Mouse (Mus musculus) embryonic facial prominence, embryonic 12.5 days (tissue): ENCODE data around the gene Zmiz1. TPM values are rescaled to one million over a fixed set of nuclear protein-coding genes. Genes with fewer than 3 reads are reported as not detected.
A peak's percentile ranks its signal among the peaks of the same experiment; 100 is the strongest.

Experiments used
- ATAC-seq: fragments of 200-750 bp; cut with Nextera tagmentation; 2 replicates; pipeline ENCODE4 v1.8.0; 2017; ENCODE audit not compliant: insufficient number of reproducible peaks, insufficient read depth, low FRiP score, low TSS enrichment
- H3K27ac ChIP-seq: fragments of 300-500 bp; sonication (generic); 2 replicates; pipeline ENCODE4 v1.5.1; 2016; ENCODE audit warnings: mild to moderate bottlenecking
- H3K27me3 ChIP-seq: fragments of 300-500 bp; sonication (generic); 2 replicates; pipeline ENCODE4 v1.6.1; 2016; ENCODE audit warnings: mild to moderate bottlenecking, moderate library complexity
- H3K36me3 ChIP-seq: fragments of 300-500 bp; sonication (generic); 2 replicates; pipeline ENCODE4 v1.6.1; 2016; ENCODE audit warnings: mild to moderate bottlenecking
- H3K4me1 ChIP-seq: fragments of 300-500 bp; sonication (generic); 2 replicates; pipeline ENCODE4 v1.6.1; 2016
- H3K4me2 ChIP-seq: fragments of 300-500 bp; sonication (generic); replicated peaks from 2 replicates; pipeline ENCODE4 v1.6.1; 2016; ENCODE audit warnings: mild to moderate bottlenecking, moderate library complexity
- H3K4me3 ChIP-seq: fragments of 300-500 bp; sonication (generic); 2 replicates; pipeline ENCODE4 v1.5.1; 2016; ENCODE audit warnings: mild to moderate bottlenecking
- H3K9ac ChIP-seq: fragments of 300-500 bp; sonication (generic); 2 replicates; pipeline ENCODE4 v1.6.1; 2016; ENCODE audit warnings: mild to moderate bottlenecking, moderate library complexity
- H3K9me3 ChIP-seq: fragments of 300-500 bp; sonication (generic); 2 replicates; pipeline ENCODE4 v1.6.1; 2016; ENCODE audit warnings: mild to moderate bottlenecking, moderate library complexity
- WGBS: fragments of 180-500 bp; shearing (Covaris S2); methylation state at CpG from one replicate; pipeline ENCODE4 v1.1.7; 2016; 5-methylcytosine and 5-hydroxymethylcytosine counted together
- polyA plus RNA-seq: library from polyadenylated mRNA; unstranded; fragments of >200 nt; fragmentation: Nextera tagmentation; extraction: Ambion mirVana; gene quantifications from 2 replicates; pipeline ENCODE4 v1.2.1, GENCODE M21; 2016

The Zmiz1 gene
- polyA plus RNA-seq, 1 experiment from 2014 or later, result 43.8 TPM

DNA sequence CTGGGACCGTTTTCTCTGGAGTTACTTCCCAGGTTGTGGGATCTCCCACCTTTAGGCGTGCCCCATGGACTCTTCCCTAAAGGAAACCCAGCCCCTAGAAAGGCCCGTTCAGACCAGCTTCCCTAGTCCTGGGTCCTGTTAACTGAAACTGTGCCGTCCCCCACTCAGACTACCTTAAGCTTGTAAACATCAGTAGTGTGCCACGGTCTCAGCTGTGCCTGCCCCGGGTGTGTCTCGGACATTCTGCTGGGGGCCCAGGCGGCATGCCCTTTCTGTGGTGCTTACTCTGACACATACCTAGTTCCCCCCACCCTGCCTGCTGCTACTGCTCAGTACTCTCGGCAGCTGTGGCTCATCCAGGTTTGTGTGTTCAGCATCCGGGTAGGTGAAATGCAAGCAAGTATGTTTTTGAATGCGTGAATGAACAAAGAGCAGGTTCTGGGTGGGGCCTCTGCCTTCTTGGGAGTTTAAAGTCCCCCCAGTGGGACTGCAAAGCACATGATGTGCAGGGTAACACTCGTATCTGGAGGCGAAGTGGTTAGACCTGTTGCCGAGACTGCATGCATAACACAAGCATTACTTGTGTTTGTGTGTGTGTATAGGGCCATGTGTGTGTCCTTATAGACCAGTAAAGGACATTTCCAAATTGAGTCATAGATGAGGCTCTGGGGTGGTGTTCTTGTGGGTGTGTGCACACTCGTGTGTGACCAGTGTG lies 157.2 kb downstream of the Zmiz1 start:
- peaks cover 33% of the 10 kb centered on the region for H3K4me1 ChIP-seq
- no peak overlapping the region for H3K9ac ChIP-seq

DNA sequence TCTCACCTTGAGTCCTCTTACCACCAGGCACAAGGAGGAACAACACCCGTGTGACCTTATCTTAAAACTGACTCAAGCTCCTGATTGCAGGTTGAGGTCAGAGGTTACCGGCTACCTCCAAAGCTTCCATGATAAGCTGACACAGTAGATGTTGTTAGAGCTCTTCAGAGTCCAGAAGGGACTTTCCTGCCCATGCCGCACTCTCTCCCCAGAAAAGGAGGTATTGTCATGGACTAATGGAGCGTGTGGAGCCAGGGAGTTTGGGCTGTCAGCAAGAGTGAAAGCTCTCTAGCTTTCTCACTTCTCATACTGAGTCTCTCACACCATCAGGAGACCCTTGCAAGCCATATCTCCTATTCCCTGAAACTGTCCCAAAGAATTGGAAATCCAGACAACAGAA lies 158.3 kb downstream of the Zmiz1 start:
- WGBS, result 70% methylated on average over 4 of the region's 4 CpGs
- Histone ChIP-seq H3K4me1 (peaks cover 26% of the 10 kb centered on the region), H3K4me2 (no peak overlapping the region), H3K9ac (no peak overlapping the region), H3K27me3 (no peaks in the 10 kb centered on the region), H3K27ac (no peak overlapping the region), H3K9me3 (no peaks in the 10 kb centered on the region), H3K36me3 (peaks cover 30% of the 10 kb centered on the region), H3K4me3 (no peak overlapping the region)
- ATAC-seq, result no peak

More for the DNA sequence above, 157.2 kb downstream of the Zmiz1 start:
- 84% methylated on average over 15 of the region's 15 CpGs for WGBS
- Histone ChIP-seq H3K36me3 (peaks cover 26% of the 10 kb centered on the region), H3K27me3 (no peaks in the 10 kb centered on the region), H3K9me3 (no peaks in the 10 kb centered on the region), H3K27ac (no peak overlapping the region), H3K4me3 (no peak overlapping the region), H3K4me2 (no peak overlapping the region)
- no peak for ATAC-seq

DNA sequence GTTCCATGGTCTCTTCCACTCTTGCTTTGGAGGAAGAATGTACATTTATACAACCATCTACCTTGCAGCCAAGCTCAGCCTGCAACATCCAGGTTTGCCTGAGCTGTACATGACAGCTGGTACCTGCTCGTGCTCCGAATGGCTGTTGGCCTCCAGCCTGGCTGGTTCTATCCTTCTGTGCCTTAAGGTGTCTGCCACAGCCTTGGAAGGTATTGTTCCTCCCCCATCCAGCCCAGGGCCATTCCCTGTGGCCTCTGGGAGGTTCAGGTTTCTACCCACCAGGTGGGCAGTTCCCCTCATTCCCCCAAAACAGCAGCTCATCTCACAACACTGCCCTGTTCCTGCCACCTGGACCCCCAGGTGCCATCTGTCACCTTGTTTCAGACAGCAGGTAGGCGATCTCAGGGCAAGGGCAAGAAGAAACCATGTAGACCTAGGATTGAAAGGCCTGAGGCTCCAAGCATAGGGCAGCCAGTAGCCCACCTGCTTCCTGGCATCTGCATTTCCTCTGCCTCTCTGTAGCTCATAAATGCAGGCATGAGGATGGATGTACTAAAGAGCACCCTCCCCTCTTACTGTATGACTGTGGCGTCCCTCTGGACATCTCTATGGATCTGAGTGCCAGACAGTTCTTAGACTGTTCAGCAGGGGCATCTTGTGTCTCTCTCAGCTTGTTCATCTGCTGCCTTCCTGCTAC lies 160.2 kb downstream of the Zmiz1 start:
- 84% methylated on average over 4 of the region's 4 CpGs for WGBS
- H3K4me1 ChIP-seq, result peaks cover 32% of the 10 kb centered on the region

DNA sequence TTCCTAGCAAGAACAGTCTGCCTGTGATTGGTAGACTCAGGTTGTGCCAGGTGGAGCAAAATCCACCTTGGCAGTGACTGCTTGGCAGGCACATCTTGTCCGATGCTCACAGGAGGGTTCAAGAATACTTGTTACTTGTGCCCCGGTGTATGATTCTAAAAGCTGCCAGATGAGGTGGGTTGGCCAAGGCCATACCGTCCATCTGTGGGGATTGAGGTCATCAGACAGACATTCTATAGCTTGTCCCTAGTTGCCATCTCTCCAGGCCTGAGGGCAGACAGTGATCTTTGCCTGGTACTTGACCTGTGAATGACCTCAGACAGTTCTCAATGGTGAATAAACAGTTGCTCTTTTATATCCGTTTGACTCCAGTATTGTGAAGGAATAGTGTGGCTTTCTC lies 161.8 kb downstream of the Zmiz1 start:
- Histone ChIP-seq H3K4me2 (no peak overlapping the region), H3K36me3 (peaks cover 51% of the 10 kb centered on the region), H3K4me1 (peaks cover 33% of the 10 kb centered on the region), H3K9ac (no peak overlapping the region), H3K27ac (no peak overlapping the region), H3K9me3 (no peaks in the 10 kb centered on the region), H3K27me3 (no peaks in the 10 kb centered on the region), H3K4me3 (no peak overlapping the region)
- 41% methylated on average over 4 of the region's 4 CpGs for WGBS
- no peak for ATAC-seq

More for the DNA sequence above, 160.2 kb downstream of the Zmiz1 start:
- no peak overlapping the region for H3K4me3 ChIP-seq
- H3K4me2 ChIP-seq, result no peak overlapping the region
- H3K27ac ChIP-seq, result no peak overlapping the region
- H3K9me3 ChIP-seq, result no peaks in the 10 kb centered on the region
- H3K27me3 ChIP-seq, result no peaks in the 10 kb centered on the region
- peaks cover 38% of the 10 kb centered on the region for H3K36me3 ChIP-seq
- no peak for ATAC-seq
- no peak overlapping the region for H3K9ac ChIP-seq

DNA sequence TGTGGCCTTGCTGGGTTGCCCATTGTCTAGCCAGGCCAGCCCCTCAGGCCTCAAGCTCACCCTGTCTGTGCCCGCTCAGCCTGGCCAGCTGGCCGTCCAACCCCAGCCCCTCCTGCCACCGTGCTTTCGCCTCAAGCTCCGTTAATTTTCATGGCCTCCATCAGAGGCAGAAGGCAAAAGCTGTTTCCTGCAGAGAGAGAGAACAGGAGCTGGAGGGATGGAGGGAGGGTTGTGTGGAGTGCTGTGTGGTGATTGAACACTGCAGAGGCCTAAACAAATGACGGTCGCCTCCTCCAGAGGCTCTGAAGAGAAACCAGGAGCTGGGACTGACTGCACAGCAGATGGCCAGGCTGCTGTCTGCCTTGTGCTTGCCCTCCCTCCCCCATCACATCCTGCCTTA lies 164.7 kb downstream of the Zmiz1 start:
- no peak overlapping the region for H3K9ac ChIP-seq
- H3K4me1 ChIP-seq, result peaks cover 38% of the 10 kb centered on the region
- H3K27ac ChIP-seq, result peak overlapping the region; percentile 57; the same call in 1 of the 2 replicates
- H3K9me3 ChIP-seq, result no peaks in the 10 kb centered on the region
- peaks cover 45% of the 10 kb centered on the region for H3K36me3 ChIP-seq
- WGBS, result 49% methylated on average over 7 of the region's 7 CpGs
- H3K4me2 ChIP-seq, result no peak overlapping the region
- H3K4me3 ChIP-seq, result no peak overlapping the region
- no peak for ATAC-seq
- H3K27me3 ChIP-seq, result no peaks in the 10 kb centered on the region

DNA sequence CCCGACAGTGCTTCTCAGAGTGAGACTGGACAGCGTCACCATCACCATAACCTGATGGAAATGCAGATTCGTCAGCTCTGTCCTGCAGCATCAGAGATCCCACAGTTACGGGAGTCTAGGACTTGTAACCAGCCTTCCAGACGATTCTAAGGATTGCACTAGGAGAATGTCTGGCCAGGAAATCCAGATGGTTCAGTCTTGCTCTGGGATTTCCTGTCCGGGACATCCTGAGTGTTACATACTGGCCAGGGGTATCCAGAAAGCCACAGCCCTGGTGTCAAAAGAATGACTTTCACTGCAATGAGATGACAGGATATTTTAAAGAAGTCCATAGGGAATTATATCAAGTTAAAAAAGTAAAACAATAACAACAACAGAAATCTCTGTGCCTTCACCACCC lies 165.7 kb downstream of the Zmiz1 start:
- Histone ChIP-seq H3K4me3 (no peak overlapping the region), H3K36me3 (peaks cover 40% of the 10 kb centered on the region), H3K9me3 (no peaks in the 10 kb centered on the region), H3K9ac (no peak overlapping the region), H3K4me1 (peaks cover 30% of the 10 kb centered on the region), H3K27ac (no peak overlapping the region), H3K27me3 (no peaks in the 10 kb centered on the region), H3K4me2 (no peak overlapping the region)
- ATAC-seq, result no peak
- 86% methylated on average over 6 of the region's 6 CpGs for WGBS

DNA sequence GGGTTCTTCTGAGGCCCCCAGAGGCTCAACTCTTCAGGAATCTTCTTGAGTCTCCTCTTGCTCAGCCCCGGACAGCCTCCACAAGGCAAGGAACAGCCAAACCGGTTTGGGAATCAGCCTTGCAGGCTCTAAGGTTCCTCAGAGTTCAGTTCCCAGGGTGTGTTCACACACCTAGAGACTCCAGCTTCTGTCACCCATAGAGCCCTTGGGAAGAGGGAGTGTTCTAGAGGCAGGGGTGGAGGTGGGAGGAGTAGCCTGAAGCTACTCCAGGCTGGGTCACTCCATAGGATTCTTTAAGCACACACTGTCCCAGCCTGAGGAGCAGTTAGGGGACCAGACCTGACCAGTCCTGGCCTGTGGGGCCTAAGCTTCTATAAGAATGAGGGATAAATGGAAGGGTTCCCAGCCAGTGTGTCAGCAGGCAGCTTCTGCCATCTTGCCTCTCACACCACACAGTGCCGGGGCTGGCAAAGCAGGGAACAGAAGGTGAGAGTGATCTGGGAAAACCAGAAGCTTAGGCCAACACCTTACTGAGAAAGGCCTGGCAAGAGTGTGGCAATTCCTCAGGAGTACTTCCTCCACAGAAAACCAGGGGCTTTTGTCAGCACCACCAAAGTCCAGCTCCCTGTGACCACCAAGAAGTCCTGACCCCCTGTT lies 168.7 kb downstream of the Zmiz1 start:
- Histone ChIP-seq H3K27ac (no peak overlapping the region), H3K4me2 (no peak overlapping the region), H3K9me3 (no peaks in the 10 kb centered on the region), H3K9ac (no peak overlapping the region), H3K36me3 (peaks cover 39% of the 10 kb centered on the region), H3K4me3 (no peak overlapping the region), H3K4me1 (peaks cover 19% of the 10 kb centered on the region), H3K27me3 (no peaks in the 10 kb centered on the region)
- no peak; the same call in 1 of the 2 replicates for ATAC-seq
- WGBS, result 85% methylated on average over 3 of the region's 3 CpGs

DNA sequence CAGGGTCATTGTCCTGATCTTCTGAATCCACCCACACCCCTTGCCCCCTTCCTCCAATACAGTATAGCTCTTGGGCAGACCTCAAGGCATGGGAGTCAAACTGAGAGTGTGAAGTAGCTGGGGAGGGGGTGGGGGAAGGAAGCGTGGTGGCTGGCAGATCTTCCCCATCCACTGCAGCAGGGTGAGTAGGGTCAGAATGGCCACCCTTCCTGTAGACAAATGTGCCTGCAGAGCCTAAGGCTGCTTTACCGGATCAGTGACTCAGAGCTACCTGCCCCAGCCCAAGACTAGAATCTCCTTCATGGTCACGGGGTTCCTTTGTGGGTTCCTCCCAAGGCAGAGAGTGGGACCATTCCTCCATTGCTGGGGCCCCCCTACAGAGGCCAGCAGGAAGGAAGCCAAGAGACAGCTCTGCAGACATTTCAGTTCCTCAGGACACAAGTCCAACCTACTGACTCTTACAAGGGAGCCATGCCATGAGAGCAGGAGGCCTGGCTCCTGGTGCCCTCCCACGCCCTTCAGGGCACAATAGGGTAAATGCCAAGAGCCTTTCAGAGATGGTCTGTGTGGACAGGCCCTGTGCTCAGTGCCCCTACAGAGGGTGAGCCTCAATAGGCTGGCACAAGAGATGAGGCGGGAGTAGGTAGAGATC lies 169.6 kb downstream of the Zmiz1 start:
- H3K4me1 ChIP-seq, result peaks cover 13% of the 10 kb centered on the region
- no peak overlapping the region for H3K27ac ChIP-seq
- H3K36me3 ChIP-seq, result peaks cover 38% of the 10 kb centered on the region
- H3K27me3 ChIP-seq, result no peaks in the 10 kb centered on the region
- H3K9me3 ChIP-seq, result no peaks in the 10 kb centered on the region
- WGBS, result 87% methylated on average over 5 of the region's 5 CpGs
- no peak overlapping the region for H3K4me2 ChIP-seq
- no peak overlapping the region for H3K4me3 ChIP-seq
- no peak overlapping the region for H3K9ac ChIP-seq
- ATAC-seq, result no peak

DNA sequence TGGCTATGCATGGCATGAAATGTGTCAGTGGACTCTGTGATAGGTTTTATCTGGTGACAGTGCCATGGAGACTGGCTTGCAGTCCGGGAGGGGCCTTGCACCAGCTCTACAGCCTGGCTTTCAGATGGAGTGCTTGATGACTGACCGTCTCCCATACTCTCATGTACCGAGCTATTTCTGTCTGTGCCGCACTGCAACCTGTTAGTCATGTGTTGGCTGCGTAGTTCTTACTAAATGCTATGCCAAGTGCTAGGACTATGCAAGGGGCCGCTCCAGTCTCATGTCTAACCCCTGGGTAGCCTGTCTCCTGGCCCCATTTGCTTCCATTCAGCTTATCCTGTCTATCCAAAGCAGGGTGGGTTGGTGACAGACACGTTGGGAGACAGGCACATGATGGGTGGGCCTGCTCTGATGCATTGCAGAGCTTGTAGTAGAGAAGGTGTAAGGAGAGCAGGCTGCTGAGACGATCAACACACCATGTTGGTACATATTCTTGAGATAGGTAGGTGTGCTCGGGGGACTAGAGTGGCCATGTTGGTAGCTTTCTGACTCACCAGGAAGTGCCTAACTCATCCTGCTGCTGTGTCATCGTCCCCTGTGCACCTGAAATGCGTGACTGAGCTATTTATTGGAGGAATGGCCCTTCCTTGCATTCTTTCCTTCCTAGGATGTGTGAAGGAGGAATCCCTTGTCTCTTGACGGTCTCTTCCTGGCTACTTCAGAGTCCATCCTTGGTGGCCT lies 171.1 kb downstream of the Zmiz1 start:
- Histone ChIP-seq H3K36me3 (peaks cover 23% of the 10 kb centered on the region; the same call in 1 of the 2 replicates), H3K27me3 (no peaks in the 10 kb centered on the region), H3K9me3 (no peaks in the 10 kb centered on the region), H3K9ac (no peak overlapping the region), H3K4me3 (no peak overlapping the region), H3K4me1 (0 out of 2 replicates have a peak, but pooled peaks cover 5% of the 10 kb centered on the region), H3K27ac (no peak overlapping the region), H3K4me2 (no peak overlapping the region)
- no peak for ATAC-seq
- 86% methylated on average over 12 of the region's 12 CpGs for WGBS

DNA sequence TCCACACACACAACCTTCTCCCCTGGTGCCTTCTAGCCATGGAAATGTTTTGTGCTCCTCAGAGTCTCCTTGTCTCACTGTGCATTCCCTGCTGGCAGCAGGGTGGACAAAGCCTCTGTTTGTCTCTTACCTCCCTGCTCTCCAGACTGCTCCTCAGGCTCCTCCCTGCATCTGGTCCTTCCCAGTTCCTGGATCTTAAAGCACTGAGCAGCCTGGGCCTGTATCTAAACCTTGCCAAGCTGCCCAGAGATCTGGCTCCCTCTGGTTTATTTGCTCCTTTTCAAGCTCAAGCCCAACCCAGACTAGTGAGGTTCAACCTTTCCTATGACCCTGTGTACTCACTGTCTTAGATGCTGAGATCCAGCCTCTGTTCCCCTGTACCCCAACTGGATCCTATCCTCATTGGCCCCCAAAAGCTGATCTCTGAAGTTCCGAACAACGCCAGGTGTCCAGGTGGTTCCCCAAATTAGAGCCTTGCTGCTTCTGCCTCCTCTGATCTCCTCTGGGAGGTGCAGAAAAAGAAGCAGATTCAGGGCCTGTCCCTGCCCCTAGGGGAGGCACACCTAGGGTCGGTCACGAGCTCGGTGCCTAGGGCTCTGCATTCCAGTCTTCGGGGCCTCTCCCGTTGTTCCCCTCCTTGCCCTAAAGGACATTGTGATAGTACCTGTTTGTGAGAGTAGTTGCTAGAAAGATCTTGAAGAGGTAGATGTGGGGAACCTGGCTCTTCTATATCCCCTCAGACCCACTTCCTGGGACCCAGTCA lies 171.8 kb downstream of the Zmiz1 start:
- WGBS, result 84% methylated on average over 7 of the region's 7 CpGs

More for the DNA sequence above, 171.8 kb downstream of the Zmiz1 start:
- Histone ChIP-seq H3K27me3 (no peaks in the 10 kb centered on the region), H3K36me3 (peaks cover 25% of the 10 kb centered on the region), H3K4me1 (0 out of 2 replicates have a peak, but pooled peaks cover 7% of the 10 kb centered on the region), H3K4me2 (no peak overlapping the region), H3K9ac (no peak overlapping the region), H3K4me3 (no peak overlapping the region), H3K9me3 (no peaks in the 10 kb centered on the region), H3K27ac (no peak overlapping the region)
- no peak for ATAC-seq
